Mouse (Mus musculus): Measurements from ENCODE around the gene Thsd7a. TPM values are rescaled to one million over a fixed set of nuclear protein-coding genes. Genes with fewer than 3 reads are reported as not detected.

The Thsd7a gene
- total RNA-seq, 1 experiment from 2014 or later, result not detected

DNA sequence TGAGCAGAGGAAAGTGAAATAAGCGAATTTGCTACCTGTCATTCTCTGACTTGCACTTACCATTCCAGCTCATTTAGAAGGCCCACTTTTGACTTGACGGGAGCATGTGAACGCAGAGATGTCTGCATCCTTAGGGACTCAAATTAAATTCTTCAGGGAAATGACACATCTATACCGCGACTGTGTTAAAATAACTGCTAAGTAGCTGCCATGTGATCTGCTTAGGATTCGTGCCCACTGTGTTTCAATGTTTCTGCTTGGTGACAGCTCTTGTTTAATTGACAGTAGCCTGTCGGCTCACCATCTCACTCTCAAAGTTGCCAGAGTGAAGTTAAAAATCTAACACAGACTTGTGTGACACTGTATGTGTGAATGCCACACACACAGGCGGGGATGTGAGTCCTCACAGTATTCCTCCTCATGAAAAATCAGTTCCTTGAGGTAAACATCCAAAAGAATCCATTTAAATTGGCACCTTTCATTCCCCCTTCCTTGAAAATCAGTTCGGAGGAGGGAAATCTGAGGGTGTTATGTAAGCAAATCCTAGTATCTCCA is 397.0 kb downstream of the Thsd7a start:
- ATAC-seq (replicated peaks in 1 of 2; ENCODE audit: insufficient read depth in 1 of 2, low FRiP score in 2 of 2, low TSS enrichment in 1 of 2, low read depth in 1 of 2, poor library complexity in 2 of 2, severe bottlenecking in 2 of 2), result no peak

DNA sequence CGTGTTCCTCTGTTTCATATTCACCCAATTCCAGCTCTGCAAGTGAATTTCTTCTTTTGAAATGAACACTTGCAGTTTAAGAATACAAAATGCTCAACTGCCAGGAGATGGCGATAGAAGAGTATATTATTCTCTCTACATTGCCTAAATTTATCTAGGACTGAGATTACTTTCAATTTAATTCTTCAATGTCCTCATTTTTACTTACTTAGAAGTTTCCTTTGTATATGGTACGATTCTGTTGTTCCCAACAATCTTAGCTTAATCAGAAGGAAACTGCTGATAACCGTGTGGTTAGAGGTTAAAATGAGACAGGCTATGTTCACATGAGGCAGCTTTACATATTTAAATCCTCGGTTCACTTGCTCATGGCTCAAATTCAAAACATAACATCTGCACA is 398.5 kb downstream of the Thsd7a start:
- peak in 1 of 2 experiments; percentile 49; a peak in 2 of 4 replicates for ATAC-seq (replicated peaks in 1 of 2; ENCODE audit: insufficient read depth in 1 of 2, low FRiP score in 2 of 2, low TSS enrichment in 1 of 2, low read depth in 1 of 2, poor library complexity in 2 of 2, severe bottlenecking in 2 of 2)

DNA sequence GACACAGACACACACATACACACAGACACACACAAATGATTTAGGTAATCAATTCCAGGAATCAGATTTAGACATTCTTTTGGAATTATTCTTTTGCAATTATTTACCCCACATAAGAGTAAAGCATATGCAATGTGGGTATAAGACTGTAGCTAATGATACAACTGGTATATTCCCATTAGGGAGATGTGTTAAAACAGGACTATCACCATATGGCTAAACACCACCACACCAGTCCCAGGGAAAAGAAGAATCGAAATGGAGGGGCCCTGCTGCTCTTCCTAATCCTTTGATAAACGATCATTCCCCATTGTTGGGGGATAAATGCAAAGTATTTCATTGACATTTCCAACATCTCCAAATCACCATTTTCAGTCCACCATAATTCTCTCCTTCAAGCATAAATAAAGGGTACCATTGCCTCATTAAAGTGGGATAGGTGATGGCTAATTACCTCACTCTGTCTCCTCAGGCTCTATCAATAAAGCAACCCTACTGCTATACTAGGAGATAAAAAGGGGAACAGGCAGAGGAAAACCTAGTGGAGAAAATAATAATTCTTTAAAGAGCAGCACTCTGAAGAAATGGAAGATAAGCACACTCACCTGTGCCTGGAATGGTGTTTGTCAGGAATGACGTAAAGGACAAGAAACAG is 400.0 kb downstream of the Thsd7a start:
- no peak for ATAC-seq (replicated peaks in 1 of 2; ENCODE audit: insufficient read depth in 1 of 2, low FRiP score in 2 of 2, low TSS enrichment in 1 of 2, low read depth in 1 of 2, poor library complexity in 2 of 2, severe bottlenecking in 2 of 2)

DNA sequence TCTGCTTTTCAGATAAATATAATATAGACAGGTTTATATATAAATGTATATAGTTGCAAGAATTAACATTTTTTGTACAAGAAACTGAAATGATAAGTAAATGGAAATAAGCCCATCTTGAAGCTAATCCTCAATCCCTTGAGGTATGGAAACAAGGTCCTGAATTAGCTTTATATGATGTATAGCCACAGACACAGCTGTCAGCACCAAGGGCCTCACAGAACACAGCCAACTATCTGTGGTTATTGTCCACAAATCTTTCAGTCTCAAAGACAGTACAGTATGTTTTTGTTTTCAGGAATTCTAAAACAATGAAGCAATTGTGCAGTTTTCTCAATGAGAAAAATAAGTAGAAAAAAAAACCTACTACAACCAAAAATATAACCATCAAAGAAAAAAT is 400.5 kb downstream of the Thsd7a start:
- ATAC-seq (replicated peaks in 1 of 2; ENCODE audit: insufficient read depth in 1 of 2, low FRiP score in 2 of 2, low TSS enrichment in 1 of 2, low read depth in 1 of 2, poor library complexity in 2 of 2, severe bottlenecking in 2 of 2), result no peak

DNA sequence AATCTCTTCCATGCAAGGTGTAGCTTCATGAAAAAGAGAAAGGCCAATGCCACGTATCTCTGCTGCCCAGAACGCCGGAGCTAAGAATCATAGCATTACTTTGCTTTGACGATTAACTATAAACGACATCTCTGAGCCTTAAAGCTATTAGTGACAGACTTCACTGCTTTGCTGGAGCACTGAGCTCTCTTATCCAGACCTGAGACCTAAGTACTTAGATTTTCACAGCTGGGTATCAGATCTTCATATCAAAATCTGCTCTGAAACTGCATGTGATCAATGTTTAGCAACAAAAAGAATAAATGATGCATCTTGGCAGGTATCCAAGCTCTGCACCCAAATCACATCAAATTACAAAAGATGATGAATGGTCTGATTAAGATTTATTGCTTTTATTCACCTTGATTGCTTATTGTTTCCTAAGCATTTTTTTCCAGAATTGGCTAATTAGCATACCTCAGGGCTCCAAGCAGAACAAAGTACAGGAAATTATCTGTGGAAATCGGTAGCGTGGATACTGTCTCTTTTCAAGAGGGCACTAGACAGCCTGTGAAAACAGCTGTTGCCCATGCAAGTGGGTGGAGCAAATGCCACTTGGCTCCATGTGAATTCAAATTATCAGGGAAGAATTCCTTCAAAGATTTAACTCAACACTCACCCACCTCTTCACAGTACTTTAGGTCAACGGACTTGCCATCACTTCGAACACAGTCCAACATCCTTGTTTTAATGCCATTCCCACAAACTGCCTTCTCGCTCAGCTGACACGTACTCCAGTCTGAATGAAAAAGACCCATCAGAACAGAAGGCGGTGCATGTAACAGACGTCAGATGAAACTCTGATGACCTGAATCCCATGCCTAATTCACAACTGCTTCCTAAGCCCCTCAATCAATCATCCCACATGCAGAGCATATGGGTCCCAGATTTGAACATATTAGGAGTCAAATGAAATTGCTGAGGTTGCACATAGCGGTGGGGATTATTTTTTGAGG is 412.3 kb downstream of the Thsd7a start:
- no peak for ATAC-seq (replicated peaks in 1 of 2; ENCODE audit: insufficient read depth in 1 of 2, low FRiP score in 2 of 2, low TSS enrichment in 1 of 2, low read depth in 1 of 2, poor library complexity in 2 of 2, severe bottlenecking in 2 of 2)

DNA sequence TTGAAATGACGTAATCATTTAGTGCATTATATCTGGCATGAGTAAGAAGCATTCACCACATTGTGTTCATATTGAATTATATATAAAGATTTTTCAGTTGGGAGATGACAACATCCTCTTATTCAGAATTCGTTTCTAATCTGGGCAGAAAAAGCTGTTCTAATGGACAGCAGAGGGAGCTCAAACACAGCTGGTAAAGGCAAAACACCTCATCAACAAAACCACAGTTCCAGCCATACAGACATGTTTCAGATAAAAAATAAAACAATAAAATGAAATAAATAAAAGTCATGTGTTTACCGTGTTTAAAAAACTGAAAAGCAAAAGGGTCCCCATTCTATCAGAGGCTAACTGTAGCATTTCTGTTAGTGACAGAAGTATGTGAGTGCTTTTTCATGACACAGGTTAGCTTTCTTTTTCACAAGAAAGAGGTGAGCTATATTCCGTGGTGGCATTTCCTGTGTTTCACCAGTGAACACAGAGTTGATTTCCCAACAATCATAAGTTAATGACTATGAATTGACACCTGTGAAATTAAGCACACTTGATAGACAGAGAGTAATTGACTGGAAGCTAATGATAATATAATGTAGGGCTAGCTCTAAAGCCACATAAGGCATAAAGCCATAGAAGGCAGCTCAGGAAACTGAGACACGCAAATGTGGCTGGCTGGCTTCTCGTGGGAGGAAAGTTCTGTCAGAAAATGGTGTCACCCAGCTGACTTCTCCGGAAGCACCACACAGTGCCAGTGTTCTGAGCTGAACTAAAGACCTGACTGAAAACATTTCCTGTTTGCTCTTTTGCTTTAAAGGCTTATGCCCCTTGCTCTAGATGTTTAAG is 433.9 kb downstream of the Thsd7a start:
- ATAC-seq (replicated peaks in 1 of 2; ENCODE audit: insufficient read depth in 1 of 2, low FRiP score in 2 of 2, low TSS enrichment in 1 of 2, low read depth in 1 of 2, poor library complexity in 2 of 2, severe bottlenecking in 2 of 2), result peak; percentile 84 to 85

DNA sequence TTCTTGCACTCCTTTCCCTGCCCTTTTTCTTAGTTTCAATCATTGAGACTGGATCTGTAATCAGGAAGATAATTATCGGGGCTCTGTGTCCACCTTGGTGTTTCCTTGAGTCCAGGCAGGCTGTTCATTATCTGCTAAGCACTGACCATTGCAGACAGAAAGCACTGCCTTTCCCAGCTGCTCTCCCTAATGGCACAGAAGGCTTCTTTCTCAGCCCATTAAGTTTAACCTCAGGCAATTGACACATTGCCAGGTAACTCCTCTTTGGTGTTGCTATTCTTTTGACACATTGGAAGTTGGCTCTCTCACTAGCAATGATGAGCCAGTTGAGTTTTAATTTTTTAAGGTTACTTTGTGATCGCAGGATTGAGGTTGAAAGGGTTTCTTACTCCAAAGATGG is 441.7 kb downstream of the Thsd7a start:
- no peak for ATAC-seq (replicated peaks in 1 of 2; ENCODE audit: insufficient read depth in 1 of 2, low FRiP score in 2 of 2, low TSS enrichment in 1 of 2, low read depth in 1 of 2, poor library complexity in 2 of 2, severe bottlenecking in 2 of 2)

DNA sequence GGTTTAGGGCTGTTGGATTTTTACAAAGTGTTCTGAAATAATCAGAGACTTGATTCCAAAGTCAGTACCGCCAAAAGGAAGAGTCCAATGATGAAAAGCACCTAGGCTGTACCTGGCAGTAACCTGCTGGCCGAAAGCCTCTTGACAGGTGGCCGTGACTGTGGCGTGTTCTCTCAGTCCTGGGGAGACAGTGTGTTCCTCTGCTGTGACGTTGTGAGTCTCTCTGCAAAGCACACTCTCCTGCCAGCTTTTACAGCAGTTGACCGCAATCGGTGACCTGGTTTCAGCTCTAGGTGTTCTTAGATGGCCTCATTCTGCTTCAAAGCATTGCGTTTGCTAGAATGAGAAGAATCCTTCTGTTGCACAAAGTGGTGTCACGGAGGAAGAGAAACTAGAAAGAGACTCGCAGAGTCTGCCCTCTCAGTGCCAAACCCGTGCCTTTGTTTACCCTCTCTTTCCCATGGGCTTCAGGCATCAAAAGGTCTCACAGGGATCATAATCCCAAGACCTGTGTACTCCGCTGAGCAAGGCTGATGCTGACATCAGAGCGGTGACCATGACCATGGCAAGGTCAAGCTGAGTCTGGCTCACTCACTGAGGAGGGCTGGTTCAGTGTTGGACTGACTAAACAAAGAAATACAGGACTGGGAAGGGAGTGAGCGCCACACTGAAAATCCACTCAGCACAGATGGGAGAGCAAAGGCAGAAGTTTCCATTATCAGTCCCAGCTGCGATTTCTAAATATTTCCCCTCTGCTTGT is 486.4 kb downstream of the Thsd7a start:
- ATAC-seq (replicated peaks in 1 of 2; ENCODE audit: insufficient read depth in 1 of 2, low FRiP score in 2 of 2, low TSS enrichment in 1 of 2, low read depth in 1 of 2, poor library complexity in 2 of 2, severe bottlenecking in 2 of 2), result no peak
